Mouse (Mus musculus): Measurements from ENCODE around the gene Bicra.
A peak's percentile ranks its signal among the peaks of the same experiment; 100 is the strongest.

Bicra gene

DNA sequence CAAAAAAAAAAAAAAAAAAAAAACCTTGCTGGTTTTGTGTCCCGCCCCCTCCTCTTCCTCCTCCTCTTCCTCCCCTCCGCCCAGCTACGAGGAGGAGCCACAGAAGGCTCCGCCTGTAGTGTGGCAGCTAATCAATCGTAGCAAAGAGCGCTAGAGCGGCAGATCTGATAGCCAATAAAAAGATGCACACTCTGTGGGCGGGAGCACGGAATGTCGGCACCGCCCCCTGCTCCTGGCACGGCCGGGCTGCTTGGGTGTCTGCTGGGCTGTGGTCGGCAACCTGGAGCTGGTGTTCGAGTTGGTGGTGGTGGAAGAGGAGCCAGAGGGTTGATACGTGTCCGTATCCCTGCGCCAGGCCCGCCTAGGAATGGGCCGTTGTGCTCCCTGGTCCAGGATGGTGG, 443 bp upstream of the Bicra start:
- DNase-seq (ENCODE audit: low spot score in 2 of 2), result peak; percentile 97

DNA sequence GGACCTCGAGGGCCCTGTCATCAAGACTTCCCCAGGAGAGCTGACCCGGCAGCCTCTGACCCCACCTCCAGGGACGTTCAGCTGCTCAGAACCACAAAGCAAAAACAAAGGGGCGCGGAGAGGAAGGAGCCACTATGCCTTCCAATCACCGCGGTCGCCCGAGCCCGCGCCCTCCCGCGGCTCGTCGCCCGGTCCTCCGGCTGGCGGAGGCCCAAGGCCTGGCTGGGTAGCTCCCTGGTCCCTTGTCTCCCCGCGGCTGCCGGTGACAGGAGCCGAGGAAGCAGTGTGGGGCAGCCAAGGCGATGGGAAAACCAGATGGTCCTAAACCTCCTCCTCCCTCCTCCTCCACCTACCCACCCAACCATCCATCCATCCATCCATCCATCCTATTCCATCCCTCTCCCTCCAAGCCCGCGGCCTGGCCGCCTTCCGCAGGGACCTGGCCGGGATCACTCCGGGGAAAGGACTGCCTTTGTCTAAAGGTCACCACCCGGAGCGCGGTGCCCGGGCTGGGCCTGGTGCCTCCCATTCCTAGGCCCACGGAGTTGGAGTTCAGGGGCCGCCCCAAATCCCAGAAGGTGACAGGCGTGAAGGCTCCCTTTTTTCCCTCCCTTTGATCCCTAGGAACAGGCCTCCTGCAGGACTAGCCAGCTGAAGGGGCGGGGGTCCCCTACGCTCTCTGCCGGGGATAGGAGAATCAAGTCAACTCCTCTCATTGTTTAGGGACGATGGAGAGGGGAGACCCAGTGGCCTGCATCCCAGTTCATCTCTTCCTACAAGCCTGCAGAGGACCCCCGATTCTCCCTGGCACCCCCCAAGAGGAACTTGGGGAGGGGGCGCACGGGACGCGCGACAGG, 1.0 kb downstream of the Bicra start:
- peak; percentile 50 to 55 for DNase-seq (ENCODE audit: low spot score in 2 of 2)

DNA sequence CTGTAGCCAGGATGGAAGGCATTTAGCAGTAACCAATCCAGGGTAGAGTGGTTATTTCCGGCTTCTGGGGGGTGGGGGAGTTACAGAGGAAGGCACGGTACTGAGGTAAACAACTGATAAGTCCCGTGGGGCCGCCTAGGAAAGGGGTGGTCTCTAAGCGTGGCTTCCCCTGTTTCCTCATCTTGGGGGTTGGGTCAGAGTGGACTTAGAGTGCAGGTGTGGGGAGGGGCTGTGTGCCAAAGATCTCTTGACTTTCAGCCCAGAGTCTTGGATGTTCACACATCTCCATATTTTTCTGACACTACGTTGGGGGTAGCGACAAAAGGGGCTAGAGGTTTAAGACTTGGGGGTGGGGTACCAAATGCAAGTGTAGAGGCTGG, 1.6 kb downstream of the Bicra start:
- no peak for DNase-seq (ENCODE audit: low spot score in 2 of 2)

DNA sequence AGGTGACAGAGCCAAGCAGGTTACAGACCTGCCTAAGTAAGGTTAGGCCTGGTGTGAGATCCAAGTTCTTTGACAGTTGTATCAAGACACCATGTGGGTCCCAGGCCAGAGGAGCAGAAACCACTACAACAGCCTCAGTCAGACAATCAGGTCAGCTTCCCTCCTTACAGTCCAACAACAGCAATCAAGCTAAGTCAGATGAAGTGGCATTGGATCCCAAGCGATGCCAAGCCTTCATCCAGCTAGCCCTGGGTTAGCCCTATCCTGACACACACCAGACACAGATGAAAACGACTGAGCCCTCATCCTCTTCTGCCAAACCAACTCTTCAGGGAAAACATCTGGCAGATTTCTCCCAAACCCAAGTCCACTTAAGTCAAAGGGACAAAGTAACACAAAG, 2.2 kb downstream of the Bicra start:
- DNase-seq (ENCODE audit: low spot score in 2 of 2), result no peak

GRCm38 (mm10) chr7:16044531-16044930, 3.2 kb downstream of the Bicra start:
- DNase-seq (ENCODE audit: low spot score in 2 of 2), result no peak

GRCm38 (mm10) chr7:16043861-16044435, 3.8 kb downstream of the Bicra start:
- DNase-seq (ENCODE audit: low spot score in 2 of 2), result no peak

DNA sequence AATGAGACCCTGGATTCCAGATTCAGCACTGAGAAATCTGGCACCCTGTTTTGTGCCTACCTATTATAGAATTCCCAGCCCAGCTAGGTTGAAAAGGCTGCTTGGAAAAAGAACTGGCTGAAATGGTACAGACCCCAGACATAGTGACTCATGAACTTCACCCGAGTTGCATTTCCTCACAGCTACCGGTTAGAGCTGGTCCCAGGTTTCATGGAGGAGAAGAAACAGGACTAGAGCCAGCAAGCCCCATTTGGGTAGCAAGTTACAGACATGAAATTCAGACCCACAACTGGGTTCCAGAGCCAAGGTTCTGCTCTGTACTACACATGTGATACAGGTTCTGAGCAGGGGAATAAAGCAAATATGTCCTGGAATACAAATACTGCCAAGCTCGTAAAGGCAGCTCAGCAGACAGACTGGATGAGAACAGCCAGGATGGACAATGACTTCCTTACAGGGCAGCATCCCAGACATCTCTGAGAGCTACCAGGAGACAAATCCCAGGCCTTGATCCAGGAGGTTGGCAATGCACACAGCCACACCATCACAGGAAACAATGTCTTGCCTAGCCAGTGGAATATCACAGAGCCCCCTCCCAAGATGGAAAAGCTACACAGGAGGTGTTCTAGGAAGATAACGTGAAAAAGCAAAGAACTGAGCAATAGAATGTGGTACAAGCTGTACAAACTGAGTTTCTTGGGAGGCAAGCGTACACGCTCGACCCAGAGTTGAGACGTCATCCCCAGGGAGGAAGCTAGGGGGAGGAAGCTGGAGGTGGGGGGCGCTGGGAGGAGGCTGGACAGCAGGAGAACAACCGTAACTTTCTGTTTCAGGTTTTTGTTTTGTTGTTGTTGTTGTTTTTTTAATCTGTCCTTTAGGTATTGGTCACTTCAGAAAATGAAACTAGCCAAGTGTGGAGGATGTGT, 4.6 kb downstream of the Bicra start:
- no peak for DNase-seq (ENCODE audit: low spot score in 2 of 2)

DNA sequence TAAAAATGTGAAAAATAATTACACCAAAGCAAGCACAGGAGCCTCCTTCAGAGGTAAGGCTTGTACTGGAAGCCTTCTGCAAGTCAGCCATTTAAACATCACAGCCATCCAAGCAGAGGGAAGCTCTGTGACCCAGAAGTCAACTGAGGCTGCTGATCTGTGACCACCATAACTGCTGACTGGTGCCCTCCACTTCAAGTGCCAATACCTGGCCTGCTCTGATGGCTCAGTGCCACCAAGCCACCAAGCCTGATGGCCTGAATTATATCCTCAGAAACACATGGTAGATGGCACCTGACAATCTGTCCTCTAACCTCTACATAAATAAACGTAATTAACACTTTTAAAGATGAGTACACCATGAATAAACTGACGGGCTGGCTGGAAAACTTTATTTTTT, 6.5 kb downstream of the Bicra start:
- no peak for DNase-seq (ENCODE audit: low spot score in 2 of 2)

DNA sequence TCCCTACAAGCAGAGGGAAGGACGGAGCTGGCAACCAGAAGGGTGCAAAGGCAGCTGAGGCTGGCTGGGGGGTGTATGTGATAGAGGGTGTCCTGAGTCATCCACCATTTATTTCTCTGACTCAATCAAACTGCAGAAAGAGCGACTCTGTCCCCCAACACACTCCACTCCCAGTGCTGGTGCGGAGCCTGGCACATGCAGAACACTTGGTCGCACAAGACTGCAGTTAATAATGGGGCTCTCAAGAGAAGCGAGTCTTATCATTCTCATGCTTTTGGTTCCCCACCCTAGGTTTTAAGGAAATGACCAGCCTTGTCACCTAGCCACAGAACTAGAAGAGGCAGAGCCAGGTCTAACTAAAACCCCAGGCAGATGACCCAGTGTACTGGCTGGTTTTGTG, 8.4 kb downstream of the Bicra start:
- no peak for DNase-seq (ENCODE audit: low spot score in 2 of 2)

DNA sequence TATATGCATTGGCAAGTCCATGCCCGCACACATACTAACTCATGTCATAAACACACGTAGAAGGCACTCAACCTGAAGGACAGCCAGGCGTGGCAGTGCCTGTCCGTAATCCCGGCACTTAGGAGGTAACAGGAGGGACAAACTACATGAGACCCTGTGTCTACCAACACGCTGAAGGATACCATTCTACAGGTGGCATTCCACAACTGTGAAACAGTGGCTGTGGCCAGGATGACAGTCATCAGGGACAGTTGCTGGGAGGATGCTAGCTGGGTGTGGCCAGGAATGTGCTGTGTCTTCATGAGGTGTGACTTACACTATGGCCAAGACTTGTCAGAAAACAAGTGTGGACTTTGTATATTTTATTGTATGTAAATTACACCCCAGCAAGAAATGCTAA, 10.7 kb downstream of the Bicra start:
- DNase-seq (ENCODE audit: low spot score in 2 of 2), result no peak

DNA sequence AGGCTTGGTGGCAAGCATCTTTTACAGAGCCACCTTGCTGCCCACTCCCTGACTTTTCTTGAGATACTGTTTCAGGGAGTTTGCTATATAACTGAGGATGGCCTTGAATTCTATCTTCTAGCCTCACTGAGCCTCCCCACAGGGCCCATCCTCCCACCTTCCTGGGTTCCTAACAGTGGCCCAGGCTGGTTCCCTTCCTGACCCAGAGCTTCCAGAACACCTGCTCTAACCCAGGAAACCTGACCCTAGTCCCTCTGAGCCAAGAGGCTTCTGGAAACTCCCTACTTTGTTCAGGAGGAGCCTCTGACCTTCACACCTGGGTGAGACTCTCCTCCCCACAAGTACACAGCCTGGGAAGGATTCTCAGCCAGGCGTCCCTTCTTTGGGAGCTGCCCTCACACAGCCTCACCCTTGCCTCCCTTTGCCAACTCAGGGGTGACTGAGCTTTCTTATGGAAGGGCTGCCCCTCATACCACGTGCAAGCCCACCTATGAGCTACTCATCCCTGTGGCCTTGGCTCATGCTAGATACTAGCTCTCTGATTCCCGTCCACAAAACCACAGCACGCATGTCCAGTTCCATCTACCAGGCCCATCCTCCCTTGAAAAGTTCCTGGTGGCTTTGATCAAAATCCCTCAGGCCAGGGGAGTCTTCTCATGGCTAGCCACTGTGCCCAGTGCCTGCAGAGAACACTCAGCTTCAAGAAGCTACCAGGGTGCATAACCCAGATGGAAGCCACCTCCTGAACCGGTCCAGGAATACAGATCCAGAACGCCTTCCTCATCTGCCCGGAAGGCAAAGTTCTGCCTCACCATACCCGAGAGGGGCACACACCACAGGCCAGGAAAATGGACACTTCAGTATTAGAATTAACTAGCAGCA, 13.9 kb downstream of the Bicra start:
- no peak for DNase-seq (ENCODE audit: low spot score in 2 of 2)

- no peak for DNase-seq (ENCODE audit: low spot score in 2 of 2)
Observed at GRCm38 (mm10) chr7:16033059-16033458, 14.7 kb downstream of the Bicra start.

GRCm38 (mm10) chr7:16031072-16031471, 16.6 kb downstream of the Bicra start:
- no peak for DNase-seq (ENCODE audit: low spot score in 2 of 2)

DNA sequence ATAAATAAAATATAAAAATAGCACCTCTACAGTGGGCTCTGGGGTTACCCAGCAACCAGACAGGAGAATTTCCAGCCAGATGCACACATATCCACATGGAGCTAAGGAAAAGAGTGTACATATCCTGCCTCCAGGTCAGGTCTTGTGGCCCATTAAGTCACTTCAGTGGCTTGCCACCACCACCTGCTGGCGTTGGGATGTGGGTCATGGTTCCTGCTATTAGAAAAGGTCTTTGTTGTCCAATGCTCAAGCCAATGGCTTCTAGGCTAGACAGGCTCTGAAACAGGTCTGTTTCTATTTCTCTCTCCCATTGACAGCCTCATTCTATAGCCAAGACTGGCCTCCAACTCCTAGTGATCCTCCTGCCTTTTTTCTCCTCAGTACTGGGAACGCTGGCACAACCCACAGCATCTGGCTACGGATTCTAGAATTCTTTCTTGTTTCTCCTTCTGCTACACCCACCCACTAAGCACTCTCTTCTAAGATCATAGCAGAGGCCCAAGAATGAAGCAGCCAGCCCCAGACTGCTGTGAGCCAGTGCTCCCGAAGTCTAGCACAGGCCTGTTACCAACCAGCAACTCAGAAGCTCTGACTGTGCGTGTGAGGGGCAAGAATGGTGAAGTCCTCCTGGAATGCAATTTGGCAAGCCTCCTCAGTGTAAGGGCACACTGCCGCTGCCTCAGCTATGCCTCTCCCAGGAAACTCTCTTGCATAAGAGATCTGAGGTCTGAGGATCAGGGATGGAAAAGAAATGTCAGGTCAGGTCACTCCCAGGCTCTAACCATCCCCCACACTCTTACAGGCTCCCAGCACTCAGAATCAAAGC, 19.4 kb downstream of the Bicra start:
- peak; percentile 25 to 40 for DNase-seq (ENCODE audit: low spot score in 2 of 2)

GRCm38 (mm10) chr7:16024603-16025222, 23.0 kb downstream of the Bicra start:
- DNase-seq (ENCODE audit: low spot score in 2 of 2), result no peak

DNA sequence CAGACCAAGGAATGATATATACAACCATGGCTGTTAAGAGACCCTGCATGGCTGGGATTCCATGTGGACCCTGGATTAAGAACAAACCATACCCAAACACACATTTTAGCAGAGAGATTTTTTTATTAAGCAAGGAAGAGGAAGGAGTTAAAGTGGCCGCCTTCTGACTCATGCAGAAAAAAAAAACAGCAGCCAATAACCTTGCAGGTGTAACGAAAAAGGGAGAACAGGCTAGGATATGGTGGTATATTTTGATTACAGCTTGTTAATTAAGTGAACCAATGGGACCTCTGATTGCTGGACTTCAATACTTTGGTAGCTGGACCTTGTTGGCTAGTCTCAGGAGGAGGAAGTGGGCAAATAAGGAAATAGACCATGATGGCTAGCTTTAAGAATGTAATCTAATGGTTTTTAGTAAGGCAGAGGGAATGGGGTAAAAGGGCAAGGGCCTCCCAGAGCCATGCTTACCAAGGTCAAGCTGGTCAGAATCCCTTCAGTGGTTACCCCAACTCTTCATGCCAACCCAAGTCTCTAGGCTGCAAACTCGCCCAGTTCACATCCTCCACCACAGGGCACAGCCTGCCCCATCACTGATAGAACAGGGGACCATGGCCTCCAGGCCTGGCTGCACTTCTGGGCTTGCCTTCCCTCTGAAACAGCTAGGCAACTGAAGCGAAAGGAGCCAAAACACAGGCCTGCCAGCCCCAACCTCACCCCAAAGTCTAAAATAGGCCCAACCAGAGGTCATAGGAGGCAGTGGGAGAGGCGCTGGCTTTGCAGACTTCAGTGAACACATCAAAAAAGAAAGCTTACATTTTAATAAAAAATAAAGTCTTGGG, 28.2 kb downstream of the Bicra start:
- DNase-seq (ENCODE audit: low spot score in 2 of 2), result no peak

DNA sequence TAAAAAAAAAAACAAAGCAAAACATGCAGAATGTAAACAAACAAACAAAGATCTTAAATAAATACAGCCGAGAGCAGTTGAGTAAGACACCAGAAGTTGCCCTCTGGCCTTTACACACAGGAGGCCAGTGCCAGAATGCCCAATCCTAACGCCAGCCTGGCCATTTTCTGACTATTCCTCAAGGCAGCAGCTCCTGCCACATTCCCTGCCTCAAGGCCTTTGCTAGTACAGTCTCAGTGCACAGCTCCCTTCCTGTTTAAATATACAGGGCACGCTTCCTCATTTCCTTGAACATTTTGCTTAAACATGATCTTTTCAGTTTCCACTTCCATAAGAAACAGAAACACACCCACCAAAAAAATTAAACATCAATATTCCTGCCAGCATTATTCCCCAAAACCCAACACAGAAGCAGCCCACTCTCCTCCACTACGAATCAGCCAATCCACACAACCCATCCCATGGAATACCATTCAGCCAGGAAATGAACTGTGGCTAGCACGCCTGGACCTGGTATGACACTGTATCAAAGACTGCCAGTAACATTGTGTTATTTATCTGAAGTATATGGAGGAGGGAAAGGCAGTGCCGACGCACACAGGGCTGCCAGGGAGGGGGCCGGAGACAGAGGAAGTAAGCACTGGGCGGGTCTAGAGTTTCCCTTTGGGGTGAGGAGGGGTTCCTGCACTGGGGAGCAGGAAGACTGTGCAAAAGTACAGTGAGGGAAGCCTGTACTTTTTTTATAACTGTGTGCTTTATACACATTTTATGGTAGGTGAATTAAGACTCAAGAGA, 29.5 kb downstream of the Bicra start:
- no peak for DNase-seq (ENCODE audit: low spot score in 2 of 2)

- no peak for DNase-seq (ENCODE audit: low spot score in 2 of 2)
Observed at GRCm38 (mm10) chr7:16015384-16015783, 32.3 kb downstream of the Bicra start.
